In genomic region chrX:158308554-158308953, GRCm38 (mm10) we compare ENCODE assay signal across 15 mouse cellular contexts.
"Had no signal": no experiment of that assay in that cellular context is flagged by ENCODE, and none has a peak within 500 bp of the region (broad histone marks: within the 10 kb centered on the region; RNA-seq: fewer than 3 reads in every experiment).

No protein-coding gene starts in this region.

- H3K36me3 ChIP-seq: kidney, embryonic 15.5 days; limb, embryonic 15.5 days; midbrain, embryonic 10.5 days; neural tube, embryonic 12.5 days had no signal

- DNase-seq: kidney, adult 11 months; kidney, postnatal 25 days; lung, adult 18-20 months; midbrain, embryonic 14.5 days; retina, postnatal 1 day; right cerebral cortex, postnatal 4 days; spleen, adult 18-20 months; thymus, adult 18-20 months; thymus, postnatal 25 days had no signal

- H3K4me3 ChIP-seq: kidney, embryonic 15.5 days; left cerebral cortex, adult 2 months; limb, embryonic 15.5 days; midbrain, embryonic 10.5 days; neural tube, embryonic 12.5 days had no signal

- H3K4me2 ChIP-seq: kidney, embryonic 15.5 days; limb, embryonic 15.5 days; neural tube, embryonic 12.5 days had no signal

- H3K9ac ChIP-seq: kidney, embryonic 15.5 days; limb, embryonic 15.5 days; liver, embryonic 14.5 days; neural tube, embryonic 12.5 days had no signal

- H3K27ac ChIP-seq: kidney, embryonic 15.5 days; left cerebral cortex, adult 2 months; limb, embryonic 15.5 days; liver, embryonic 14.5 days; midbrain, embryonic 10.5 days; neural tube, embryonic 12.5 days had no signal

- H3K27me3 ChIP-seq: kidney, embryonic 15.5 days; limb, embryonic 15.5 days; neural tube, embryonic 12.5 days had no signal

- H3K4me1 ChIP-seq: kidney, embryonic 15.5 days; limb, embryonic 15.5 days; midbrain, embryonic 10.5 days; neural tube, embryonic 12.5 days had no signal

- H3K9me3 ChIP-seq: kidney, embryonic 15.5 days; limb, embryonic 15.5 days; midbrain, embryonic 10.5 days; neural tube, embryonic 12.5 days had no signal
